Mouse (Mus musculus) midbrain, embryonic 15.5 days (tissue): ENCODE data around the gene Spon1. TPM values are rescaled to one million over a fixed set of nuclear protein-coding genes. Genes with fewer than 3 reads are reported as not detected.

Experiments used
- ATAC-seq: fragments of 200-750 bp; cut with Nextera tagmentation; replicated peaks from 2 replicates; pipeline ENCODE4 v1.8.0; 2017; ENCODE audit warnings: moderate TSS enrichment
- H3K27ac ChIP-seq: fragments of 300-500 bp; sonication (generic); 2 replicates; pipeline ENCODE4 v1.5.1; 2015; ENCODE audit warnings: mild to moderate bottlenecking, inconsistent platforms
- H3K27me3 ChIP-seq: fragments of 300-500 bp; sonication (generic); replicated peaks from 2 replicates; pipeline ENCODE4 v1.6.1; 2015; ENCODE audit warnings: inconsistent platforms
- H3K36me3 ChIP-seq: fragments of 300-500 bp; sonication (generic); replicated peaks from 2 replicates; pipeline ENCODE4 v1.6.1; 2015; ENCODE audit warnings: inconsistent platforms
- H3K4me1 ChIP-seq: fragments of 300-500 bp; sonication (generic); 2 replicates; pipeline ENCODE4 v1.6.1; 2015; ENCODE audit warnings: inconsistent platforms
- H3K4me2 ChIP-seq: fragments of 300-500 bp; sonication (generic); 2 replicates; pipeline ENCODE4 v1.6.1; 2015; ENCODE audit warnings: inconsistent platforms, mild to moderate bottlenecking, moderate library complexity
- H3K4me3 ChIP-seq: fragments of 300-500 bp; sonication (generic); 2 replicates; pipeline ENCODE4 v1.5.1; 2015; ENCODE audit warnings: mild to moderate bottlenecking, inconsistent platforms
- H3K9ac ChIP-seq: fragments of 300-500 bp; sonication (generic); 2 replicates; pipeline ENCODE4 v1.6.1; 2015; ENCODE audit warnings: mild to moderate bottlenecking, inconsistent platforms
- H3K9me3 ChIP-seq: fragments of 300-500 bp; sonication (generic); 2 replicates; pipeline ENCODE4 v1.6.1; 2016; ENCODE audit warnings: inconsistent platforms
- WGBS: fragments of 180-500 bp; shearing (Covaris S2); methylation state at CpG from one replicate; pipeline ENCODE4 v1.1.7; 2015; ENCODE audit warnings: mixed read lengths; 5-methylcytosine and 5-hydroxymethylcytosine counted together
- polyA plus RNA-seq: library from polyadenylated mRNA; unstranded; fragments of >200 nt; fragmentation: Nextera tagmentation; extraction: Ambion mirVana; gene quantifications from 2 replicates; pipeline ENCODE4 v1.2.1, GENCODE M21; 2015

Spon1 gene
- polyA plus RNA-seq, 1 experiment from 2014 or later = 47.2 TPM

GRCm38 (mm10) chr7:113901511-113901910 lies 135.7 kb downstream of the Spon1 start:
- Histone ChIP-seq H3K27me3 (no peaks in the 10 kb centered on the region), H3K4me2 (no peak overlapping the region), H3K27ac (no peak overlapping the region), H3K36me3 (no peaks in the 10 kb centered on the region), H3K4me3 (no peak overlapping the region), H3K9ac (no peak overlapping the region), H3K9me3 (no peaks in the 10 kb centered on the region), H3K4me1 (peaks cover 10% of the 10 kb centered on the region)
- 67% methylated on average over 2 of the region's 2 CpGs for WGBS
- ATAC-seq = no peak

GRCm38 (mm10) chr7:113901941-113902515 lies 136.2 kb downstream of the Spon1 start:
- H3K9me3 ChIP-seq = no peaks in the 10 kb centered on the region
- ATAC-seq = no peak
- H3K27ac ChIP-seq = no peak overlapping the region
- H3K4me2 ChIP-seq = peak overlapping the region; percentile 14; the same call in 1 of the 2 replicates
- no peak overlapping the region for H3K9ac ChIP-seq
- H3K4me3 ChIP-seq = no peak overlapping the region
- no peaks in the 10 kb centered on the region for H3K36me3 ChIP-seq
- H3K27me3 ChIP-seq = no peaks in the 10 kb centered on the region
- H3K4me1 ChIP-seq = peaks cover 10% of the 10 kb centered on the region
- WGBS = 11% methylated on average over 10 of the region's 10 CpGs

- H3K4me3 ChIP-seq = no peak overlapping the region
- H3K27ac ChIP-seq = no peak overlapping the region
- no peak for ATAC-seq
- no peaks in the 10 kb centered on the region for H3K36me3 ChIP-seq
- no peaks in the 10 kb centered on the region for H3K27me3 ChIP-seq
- H3K4me1 ChIP-seq = peaks cover 10% of the 10 kb centered on the region
- WGBS = 88% methylated on average over 3 of the region's 3 CpGs
- no peak overlapping the region for H3K9ac ChIP-seq
- no peak overlapping the region for H3K4me2 ChIP-seq
- H3K9me3 ChIP-seq = no peaks in the 10 kb centered on the region
These were observed 137.5 kb downstream of the Spon1 start for GRCm38 (mm10) chr7:113903127-113903827.

GRCm38 (mm10) chr7:113903939-113904338 lies 138.1 kb downstream of the Spon1 start:
- H3K27me3 ChIP-seq = no peaks in the 10 kb centered on the region
- no peaks in the 10 kb centered on the region for H3K36me3 ChIP-seq
- no peak overlapping the region for H3K4me3 ChIP-seq
- H3K27ac ChIP-seq = no peak overlapping the region
- H3K4me1 ChIP-seq = peaks cover 10% of the 10 kb centered on the region
- ATAC-seq = no peak
- H3K4me2 ChIP-seq = no peak overlapping the region
- WGBS = 75% methylated on average over 5 of the region's 5 CpGs
- no peak overlapping the region for H3K9ac ChIP-seq
- H3K9me3 ChIP-seq = no peaks in the 10 kb centered on the region

- H3K27ac ChIP-seq = no peak overlapping the region
These were observed 138.6 kb downstream of the Spon1 start for GRCm38 (mm10) chr7:113904348-113904895.

GRCm38 (mm10) chr7:113909161-113909825 lies 143.5 kb downstream of the Spon1 start:
- H3K27me3 ChIP-seq = no peaks in the 10 kb centered on the region
- peak; percentile 39; the same call in 1 of the 2 replicates for ATAC-seq
- WGBS = 23% methylated on average over 12 of the region's 12 CpGs

More at GRCm38 (mm10) chr7:113904348-113904895, 138.6 kb downstream of the Spon1 start:
- Histone ChIP-seq H3K27me3 (no peaks in the 10 kb centered on the region), H3K4me3 (no peak overlapping the region), H3K4me1 (peaks cover 11% of the 10 kb centered on the region), H3K4me2 (no peak overlapping the region), H3K9ac (no peak overlapping the region), H3K9me3 (no peaks in the 10 kb centered on the region), H3K36me3 (no peaks in the 10 kb centered on the region)
- no peak for ATAC-seq
- 32% methylated on average over 7 of the region's 7 CpGs for WGBS

GRCm38 (mm10) chr7:113910856-113911255 lies 145.1 kb downstream of the Spon1 start:
- H3K4me3 ChIP-seq = no peak overlapping the region
- H3K27me3 ChIP-seq = no peaks in the 10 kb centered on the region
- H3K36me3 ChIP-seq = no peaks in the 10 kb centered on the region
- no peak overlapping the region for H3K9ac ChIP-seq
- 91% methylated on average over 7 of the region's 7 CpGs for WGBS
- peaks cover 5% of the 10 kb centered on the region; the same call in 1 of the 2 replicates for H3K4me1 ChIP-seq
- no peak overlapping the region for H3K4me2 ChIP-seq
- no peak overlapping the region for H3K27ac ChIP-seq
- no peak for ATAC-seq
- no peaks in the 10 kb centered on the region for H3K9me3 ChIP-seq

More at GRCm38 (mm10) chr7:113909161-113909825, 143.5 kb downstream of the Spon1 start:
- H3K9me3 ChIP-seq = no peaks in the 10 kb centered on the region
- peaks cover 5% of the 10 kb centered on the region; the same call in 1 of the 2 replicates for H3K4me1 ChIP-seq
- no peak overlapping the region for H3K9ac ChIP-seq
- H3K27ac ChIP-seq = no peak overlapping the region
- H3K4me3 ChIP-seq = no peak overlapping the region
- H3K36me3 ChIP-seq = no peaks in the 10 kb centered on the region
- no peak overlapping the region for H3K4me2 ChIP-seq

GRCm38 (mm10) chr7:113915936-113916335 lies 150.1 kb downstream of the Spon1 start:
- H3K27ac ChIP-seq = no peak overlapping the region
- no peaks in the 10 kb centered on the region for H3K36me3 ChIP-seq
- ATAC-seq = no peak
- H3K4me1 ChIP-seq = no peaks in the 10 kb centered on the region
- H3K27me3 ChIP-seq = no peaks in the 10 kb centered on the region
- no peaks in the 10 kb centered on the region for H3K9me3 ChIP-seq
- no peak overlapping the region for H3K4me2 ChIP-seq
- WGBS = 84% methylated on average over 4 of the region's 4 CpGs
- H3K9ac ChIP-seq = no peak overlapping the region
- no peak overlapping the region for H3K4me3 ChIP-seq

- Histone ChIP-seq H3K27ac (no peak overlapping the region), H3K4me1 (no peaks in the 10 kb centered on the region), H3K9me3 (no peaks in the 10 kb centered on the region), H3K36me3 (no peaks in the 10 kb centered on the region), H3K4me2 (no peak overlapping the region), H3K27me3 (no peaks in the 10 kb centered on the region), H3K4me3 (no peak overlapping the region), H3K9ac (no peak overlapping the region)
- 83% methylated on average over 3 of the region's 3 CpGs for WGBS
- ATAC-seq = no peak
These were observed 153.1 kb downstream of the Spon1 start for GRCm38 (mm10) chr7:113918916-113919315.

GRCm38 (mm10) chr7:113919505-113919904 lies 153.7 kb downstream of the Spon1 start:
- WGBS = 78% methylated on average over 4 of the region's 4 CpGs
- no peaks in the 10 kb centered on the region for H3K4me1 ChIP-seq
- H3K27me3 ChIP-seq = no peaks in the 10 kb centered on the region
- H3K4me3 ChIP-seq = no peak overlapping the region
- H3K27ac ChIP-seq = no peak overlapping the region
- no peaks in the 10 kb centered on the region for H3K9me3 ChIP-seq
- no peak overlapping the region for H3K4me2 ChIP-seq
- H3K9ac ChIP-seq = no peak overlapping the region
- no peak for ATAC-seq
- no peaks in the 10 kb centered on the region for H3K36me3 ChIP-seq

GRCm38 (mm10) chr7:113920056-113920455 lies 154.3 kb downstream of the Spon1 start:
- no peaks in the 10 kb centered on the region for H3K36me3 ChIP-seq
- H3K9ac ChIP-seq = no peak overlapping the region
- H3K4me1 ChIP-seq = no peaks in the 10 kb centered on the region
- no peak overlapping the region for H3K27ac ChIP-seq
- no peak for ATAC-seq
- no peaks in the 10 kb centered on the region for H3K9me3 ChIP-seq
- H3K4me3 ChIP-seq = no peak overlapping the region
- 82% methylated on average over 2 of the region's 2 CpGs for WGBS
- H3K27me3 ChIP-seq = no peaks in the 10 kb centered on the region
- no peak overlapping the region for H3K4me2 ChIP-seq

- no peak for ATAC-seq
- WGBS = 57% methylated on average over 6 of the region's 6 CpGs
- no peaks in the 10 kb centered on the region for H3K27me3 ChIP-seq
- no peaks in the 10 kb centered on the region for H3K9me3 ChIP-seq
- no peak overlapping the region for H3K9ac ChIP-seq
- H3K4me1 ChIP-seq = no peaks in the 10 kb centered on the region
- no peak overlapping the region for H3K4me2 ChIP-seq
- no peak overlapping the region for H3K27ac ChIP-seq
- no peaks in the 10 kb centered on the region for H3K36me3 ChIP-seq
- H3K4me3 ChIP-seq = no peak overlapping the region
These were observed 158.8 kb downstream of the Spon1 start for GRCm38 (mm10) chr7:113924561-113924960.
